Mouse (Mus musculus) CH12.LX (cell line): ENCODE measurements around the gene B4gat1. TPM values are rescaled to one million over a fixed set of nuclear protein-coding genes. Genes with fewer than 3 reads are reported as not detected.

Source experiments
- DNase-seq: peaks from one replicate; pipeline ENCODE4 v3.0.0-alpha.2; 2013; ENCODE audit errors: extremely low read depth
- H3K27ac ChIP-seq: 2 replicates; pipeline ENCODE4 v1.5.1; 2012; ENCODE audit warnings: low read depth, mild to moderate bottlenecking, control low read depth, moderate library complexity; ENCODE audit not compliant: insufficient read depth
- H3K27me3 ChIP-seq: replicated peaks from 2 replicates; pipeline ENCODE3; 2012; ENCODE audit warnings: inconsistent platforms
- H3K36me3 ChIP-seq, 2 experiments: replicated peaks in 1 of 2; 2 replicates each; pipeline versions ENCODE3 to v1.6.1; 2012; ENCODE audit warnings: inconsistent platforms in 1 of 2, low read length in 1 of 2, mild to moderate bottlenecking in 1 of 2, mixed read lengths in 1 of 2, moderate library complexity in 1 of 2; ENCODE audit not compliant: control insufficient read depth in 1 of 2, insufficient read depth in 1 of 2
- H3K4me1 ChIP-seq, 2 experiments: 2 replicates each; pipeline ENCODE4 v1.6.1; 2012; ENCODE audit warnings: inconsistent platforms in 1 of 2, moderate library complexity in 1 of 2; ENCODE audit not compliant: insufficient read depth in 2 of 2, control insufficient read depth in 1 of 2
- H3K4me2 ChIP-seq: 2 replicates; pipeline ENCODE4 v1.6.1; 2012; ENCODE audit warnings: low read depth, mild to moderate bottlenecking, control low read depth; ENCODE audit not compliant: poor library complexity, insufficient read depth, severe bottlenecking
- H3K4me3 ChIP-seq, 3 experiments: fragments of 150-350 bp in 1 of 3; sonication (generic) in 1 of 3; replicated peaks in 1 of 3; 2 replicates each; pipeline versions ENCODE3 to v1.5.1; 2011 to 2012; ENCODE audit warnings: low read depth in 2 of 3, low read length in 2 of 3, mild to moderate bottlenecking in 2 of 3, moderate library complexity in 2 of 3, control low read depth in 1 of 3, improper control_type of control experiment in 1 of 3, inconsistent platforms in 1 of 3, mixed read lengths in 1 of 3; ENCODE audit not compliant: poor library complexity in 1 of 3
- H3K79me2 ChIP-seq: replicated peaks from 2 replicates; pipeline ENCODE4 v1.6.1; 2012; ENCODE audit warnings: mild to moderate bottlenecking, moderate library complexity; ENCODE audit not compliant: control insufficient read depth, poor library complexity, insufficient read depth, severe bottlenecking; ENCODE audit errors: extremely low read depth
- H3K9ac ChIP-seq: 2 replicates; pipeline ENCODE4 v1.6.1; 2012; ENCODE audit warnings: low read depth, mild to moderate bottlenecking, control low read depth, moderate library complexity; ENCODE audit not compliant: insufficient read depth
- H3K9me3 ChIP-seq: replicated peaks from 2 replicates; pipeline ENCODE3; 2012; ENCODE audit warnings: low read length, inconsistent platforms, mixed read lengths
- BHLHE40 ChIP-seq: IDR thresholded peaks from 2 replicates; pipeline ENCODE4 v1.6.1; 2011; ENCODE audit warnings: mild to moderate bottlenecking, low read depth, low read length, improper control_type of control experiment
- CTCF ChIP-seq, 2 experiments: IDR thresholded peaks in 1 of 2; conservative IDR thresholded peaks in 1 of 2; 2 replicates each; pipeline ENCODE4 v1.5.1; 2011 to 2012; ENCODE audit warnings: low read depth in 2 of 2, low read length in 2 of 2, improper control_type of control experiment in 1 of 2, inconsistent platforms in 1 of 2, mild to moderate bottlenecking in 1 of 2, moderate library complexity in 1 of 2
- ELF1 ChIP-seq: IDR thresholded peaks from 2 replicates; pipeline ENCODE4 v1.6.1; 2014; ENCODE audit warnings: low read depth, mild to moderate bottlenecking, inconsistent platforms, low read length, improper control_type of control experiment
- ETS1 ChIP-seq: conservative IDR thresholded peaks from 2 replicates; pipeline ENCODE4 v1.6.1; 2012; ENCODE audit warnings: low read depth, mild to moderate bottlenecking, inconsistent platforms, low read length, improper control_type of control experiment, moderate library complexity
- JUND ChIP-seq: conservative IDR thresholded peaks from 2 replicates; pipeline ENCODE4 v1.6.1; 2011; ENCODE audit warnings: low read depth, low read length, improper control_type of control experiment
- MAFK ChIP-seq: IDR thresholded peaks from 2 replicates; pipeline ENCODE4 v1.6.1; 2011; ENCODE audit warnings: low read length, improper control_type of control experiment; ENCODE audit not compliant: insufficient replicate concordance
- MAZ ChIP-seq: IDR thresholded peaks from 2 replicates; pipeline ENCODE4 v1.6.1; 2012; ENCODE audit warnings: low read depth, mild to moderate bottlenecking, inconsistent platforms, low read length, improper control_type of control experiment, moderate library complexity
- NELFE ChIP-seq: IDR thresholded peaks from 2 replicates; pipeline ENCODE4 v1.6.1; 2011; ENCODE audit warnings: low read depth, low read length, improper control_type of control experiment
- NRF1 ChIP-seq: IDR thresholded peaks from 2 replicates; pipeline ENCODE4 v1.6.1; 2014; ENCODE audit warnings: low read depth, mild to moderate bottlenecking, inconsistent platforms, low read length, improper control_type of control experiment, moderate library complexity
- POLR2AphosphoS2 ChIP-seq: IDR thresholded peaks from 2 replicates; pipeline ENCODE4 v1.6.1; 2011; ENCODE audit warnings: low read depth, low read length, improper control_type of control experiment
- RAD21 ChIP-seq: IDR thresholded peaks from 2 replicates; pipeline ENCODE4 v1.6.1; 2011; ENCODE audit warnings: low read depth, mild to moderate bottlenecking, low read length, improper control_type of control experiment, moderate library complexity
- RCOR1 ChIP-seq: conservative IDR thresholded peaks from 2 replicates; pipeline ENCODE4 v1.6.1; 2012; ENCODE audit warnings: low read depth, mild to moderate bottlenecking, inconsistent platforms, low read length, improper control_type of control experiment
- SMC3 ChIP-seq: IDR thresholded peaks from 2 replicates; pipeline ENCODE4 v1.6.1; 2011; ENCODE audit warnings: low read depth, low read length, improper control_type of control experiment
- TCF12 ChIP-seq: IDR thresholded peaks from 2 replicates; pipeline ENCODE4 v1.6.1; 2014; ENCODE audit warnings: low read depth, mild to moderate bottlenecking, inconsistent platforms, low read length, improper control_type of control experiment
- USF2 ChIP-seq: conservative IDR thresholded peaks from 2 replicates; pipeline ENCODE4 v1.6.1; 2011; ENCODE audit warnings: low read depth, low read length, improper control_type of control experiment
- ZC3H11A ChIP-seq: IDR thresholded peaks from 2 replicates; pipeline ENCODE4 v1.6.1; 2012; ENCODE audit warnings: low read depth, mild to moderate bottlenecking, inconsistent platforms, low read length, improper control_type of control experiment
- ZMIZ1 ChIP-seq: IDR thresholded peaks from 2 replicates; pipeline ENCODE4 v1.6.1; 2012; ENCODE audit warnings: low read depth, mild to moderate bottlenecking, inconsistent platforms, low read length, improper control_type of control experiment
- ZNF384 ChIP-seq: IDR thresholded peaks from 2 replicates; pipeline ENCODE4 v1.6.1; 2012; ENCODE audit warnings: low read depth, low read length, improper control_type of control experiment, inconsistent platforms
- dilution Hi-C: fragments of 300-500 bp; cut with MboI; formaldehyde crosslinking; loops from 2 replicates; pipeline ENCODE4 v1.14.3; 2020; ENCODE audit warnings: low sequenced_read_pairs; ENCODE audit not compliant: extremely low pct_unique_long_range_greater_than_20kb, extremely low pct_ligation_motif_present
- in situ Hi-C: fragments of 300-500 bp; cut with MboI; formaldehyde crosslinking; loops from 3 replicates; pipeline ENCODE4 v1.14.3; 2019; ENCODE audit warnings: low sequenced_read_pairs, low pct_ligation_motif_present, low pct_unique_long_range_greater_than_20kb, mixed read lengths
- polyA plus RNA-seq: library from polyadenylated mRNA; unstranded; fragments of >175 nt; gene quantifications from 2 replicates; pipeline ENCODE4 v1.2.1, GENCODE M21; 2012; ENCODE audit warnings: low read depth; ENCODE audit not compliant: insufficient read length
- total RNA-seq, 2 experiments: library from RNA; depleted of rRNA; stranded (reverse); fragments of 300-350 nt in 1 of 2; fragments of >200 nt in 1 of 2; gene quantifications; 2 replicates each; pipeline ENCODE4 v1.2.3; 2012 to 2014

The B4gat1 gene
- total and polyA plus RNA-seq, 3 experiments: 5.2 to 12.1 (median 6.9) TPM

DNA sequence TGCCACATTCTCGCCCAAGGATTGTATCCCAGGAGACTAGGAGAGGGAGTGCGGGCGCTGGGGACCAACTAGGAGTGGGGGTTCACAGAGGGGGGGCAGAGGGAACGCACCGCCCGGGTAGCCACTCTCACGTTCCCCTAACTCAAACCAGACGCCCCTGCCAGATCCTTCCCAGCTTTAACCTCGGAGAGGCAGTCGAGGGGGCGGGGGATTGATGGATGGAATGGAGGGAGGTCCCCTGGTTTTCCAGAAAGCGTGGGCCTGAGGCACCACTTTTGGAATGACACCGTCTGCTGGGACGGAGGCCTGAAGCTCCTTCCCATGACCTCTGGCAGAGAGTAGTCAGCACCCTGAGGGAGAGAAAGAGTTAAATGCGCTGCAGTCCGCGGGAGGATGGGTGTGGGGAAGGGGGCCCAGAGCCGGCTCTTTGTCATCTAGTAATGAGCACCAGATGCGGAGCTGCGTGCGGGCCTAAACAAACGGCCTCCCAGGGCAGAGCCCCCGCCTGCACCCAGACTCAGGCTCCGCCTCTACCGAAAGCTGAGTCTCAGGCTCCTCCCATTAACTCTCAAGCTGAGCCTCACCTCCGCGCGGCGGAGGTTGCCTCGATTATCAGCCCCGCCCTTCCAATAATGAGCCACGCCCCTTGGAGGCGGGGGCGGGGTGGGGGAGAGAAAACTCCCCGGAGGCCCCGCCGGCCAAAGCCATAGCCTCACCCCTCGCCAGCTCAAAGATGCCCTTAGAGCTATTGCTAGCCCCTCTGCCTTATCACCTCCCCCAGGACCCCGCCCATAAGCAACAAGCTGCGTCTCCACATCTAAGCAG is 33.1 kb downstream of the B4gat1 start:
- H3K9me3 ChIP-seq: peaks cover 6% of the 10 kb centered on the region
- H3K79me2 ChIP-seq: no peaks in the 10 kb centered on the region
- in situ Hi-C loops: no loop called here
- 0 out of 2 replicates have a peak overlapping the region, but pooled peaks have one; percentile 35 for H3K9ac ChIP-seq
- peaks cover 8 to 23% of the 10 kb centered on the region in 2 experiments; a peak in 3 of 4 replicates for H3K4me1 ChIP-seq
- TF ChIP-seq USF2 (no peak), MAZ (peak; percentile 78), MAFK (no peak)
- TF ChIP-seq, all 38 proteins: peak for 1
- Histone ChIP-seq H3K4me3 (peak overlapping the region; percentile 29 to 47 (median 37)), H3K27me3 (peaks cover 83% of the 10 kb centered on the region), H3K4me2 (peak overlapping the region; percentile 80), H3K27ac (no peak overlapping the region), H3K36me3 (no peaks in the 10 kb centered on the region)
- DNase-seq: peak; percentile 82
- dilution Hi-C loops: no loop called here

DNA sequence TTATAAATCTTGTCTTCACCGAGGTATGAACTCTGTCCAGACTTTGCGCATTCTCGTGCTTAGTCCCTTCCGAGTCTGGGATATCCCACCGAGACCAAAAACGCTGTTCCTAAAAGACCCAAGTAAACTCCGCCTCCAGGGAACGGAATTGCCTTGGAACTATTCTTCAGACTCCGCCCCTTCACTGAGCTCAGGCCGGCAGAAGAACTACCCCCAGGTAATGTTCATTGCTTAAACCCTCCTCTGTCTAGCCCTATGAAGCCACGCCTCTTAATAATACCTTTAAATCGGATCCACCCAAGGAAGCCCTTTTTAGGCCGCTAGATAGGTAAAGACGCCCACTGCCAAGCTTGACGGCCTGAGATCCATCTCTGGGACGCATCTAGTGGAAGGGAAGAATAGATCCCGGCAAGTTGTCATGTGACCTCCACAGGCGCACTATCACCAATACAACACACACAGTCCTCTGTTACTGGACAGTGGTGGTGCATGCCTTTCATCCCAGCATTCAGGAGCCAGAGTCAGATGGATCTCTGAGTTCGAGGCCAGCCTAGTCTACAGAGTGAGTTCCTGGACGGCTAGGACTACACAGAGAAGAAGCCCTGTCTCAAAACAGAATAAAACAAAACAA is 33.9 kb downstream of the B4gat1 start:
- dilution Hi-C loops: no loop called here
- H3K4me1 ChIP-seq: peaks cover 8 to 23% of the 10 kb centered on the region in 2 experiments; a peak in 3 of 4 replicates

DNA sequence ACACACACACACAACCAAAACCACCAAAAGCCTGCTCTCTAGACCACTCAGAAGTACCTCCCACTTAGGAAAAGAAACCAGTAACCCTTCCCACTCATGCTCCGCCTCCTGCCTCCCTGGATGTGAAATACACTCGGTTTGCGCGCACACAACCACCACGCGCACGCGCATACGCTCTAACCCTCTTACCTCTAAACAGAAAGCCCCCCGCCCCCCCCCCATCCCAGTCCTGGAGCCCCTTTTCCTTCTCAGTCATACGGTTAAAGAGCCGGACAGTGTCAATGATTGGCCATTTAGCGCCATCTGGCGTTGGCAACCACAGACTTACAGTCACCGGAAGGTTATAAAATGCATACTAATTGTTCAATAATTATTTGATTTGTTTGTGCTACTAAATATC is 34.4 kb downstream of the B4gat1 start:
- TF ChIP-seq ZC3H11A (no peak), SMC3 (peak; percentile 63), TCF12 (no peak), ELF1 (0 out of 2 replicates have a peak, but pooled peaks have one; percentile 30), RAD21 (peak; percentile 58), NRF1 (peak; percentile 68), ZNF384 (no peak), CTCF (conservative IDR thresholded peaks at IDR 0.05 in 1 of 2, IDR thresholded peaks at IDR 0.05 in 1 of 2; ENCODE audit: low read depth in 2 of 2, low read length in 2 of 2) (peak in 1 of 2 experiments; percentile 76; a peak in 2 of 4 replicates)
- no peaks in the 10 kb centered on the region for H3K79me2 ChIP-seq
- H3K4me2 ChIP-seq: peak overlapping the region; percentile 65; the same call in 1 of the 2 replicates
- dilution Hi-C loops: no loop called here
- H3K9me3 ChIP-seq: peaks cover 6% of the 10 kb centered on the region
- peaks cover 76% of the 10 kb centered on the region for H3K27me3 ChIP-seq
- peak overlapping the region; percentile 2 to 31 (median 4) for H3K4me3 ChIP-seq
- peak; percentile 49 for DNase-seq
- H3K27ac ChIP-seq: no peak overlapping the region
- H3K36me3 ChIP-seq: no peaks in the 10 kb centered on the region
- H3K4me1 ChIP-seq: peaks cover 8 to 23% of the 10 kb centered on the region in 2 experiments; a peak in 3 of 4 replicates
- in situ Hi-C loops: no loop called here
- no peak overlapping the region for H3K9ac ChIP-seq

More for the DNA sequence above, 33.9 kb downstream of the B4gat1 start:
- H3K27me3 ChIP-seq: peaks cover 79% of the 10 kb centered on the region
- no peaks in the 10 kb centered on the region for H3K36me3 ChIP-seq
- in situ Hi-C loops: no loop called here
- peak overlapping the region; percentile 31 to 47 (median 37) for H3K4me3 ChIP-seq
- peak overlapping the region; percentile 27 for H3K4me2 ChIP-seq
- no peak overlapping the region for H3K27ac ChIP-seq
- no peaks in the 10 kb centered on the region for H3K79me2 ChIP-seq
- no peak for DNase-seq
- H3K9me3 ChIP-seq: peaks cover 6% of the 10 kb centered on the region
- no peak overlapping the region for H3K9ac ChIP-seq
- TF ChIP-seq ZNF384: no peak
- TF ChIP-seq NELFE: no peak
- TF ChIP-seq ZMIZ1: no peak
- TF ChIP-seq BHLHE40: no peak
- no peak for TF ChIP-seq POLR2AphosphoS2
- TF ChIP-seq MAZ: no peak
- no peak for TF ChIP-seq ELF1
- TF ChIP-seq JUND: no peak
- TF ChIP-seq NRF1: no peak
- TF ChIP-seq RCOR1: no peak
- no peak for TF ChIP-seq USF2
- TF ChIP-seq MAFK: no peak
- TF ChIP-seq ETS1: no peak
